14 mouse cellular contexts compared by ENCODE assay signal in the genomic region with DNA sequence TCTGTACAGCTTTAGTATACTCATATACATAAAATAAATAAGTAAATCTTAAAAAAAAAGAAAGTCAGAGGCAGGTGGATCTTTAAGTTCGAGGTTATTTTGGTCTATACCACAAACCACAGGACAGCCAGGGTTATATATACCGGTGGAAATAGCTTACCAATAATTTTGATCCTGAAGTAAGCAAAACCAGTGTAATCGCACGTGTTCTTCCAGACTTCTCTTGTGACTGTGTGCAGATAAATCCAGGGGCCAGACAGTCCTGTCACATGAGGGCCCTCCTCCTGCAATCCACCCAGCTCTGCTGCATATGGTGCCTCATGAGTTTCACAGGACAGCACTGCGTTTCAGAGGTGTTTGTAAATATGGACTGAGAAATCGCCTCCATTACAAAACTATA. TPM values are rescaled to one million over a fixed set of nuclear protein-coding genes. Genes with fewer than 3 reads are reported as not detected.
"Had no signal": no experiment of that assay in that cellular context is flagged by ENCODE, and none has a peak within 500 bp of the region (broad histone marks: within the 10 kb centered on the region; RNA-seq: fewer than 3 reads in every experiment).

No protein-coding gene starts in this region.

- DNase-seq: layer of hippocampus, adult 9-11 months; liver, embryonic 13.5 days; lung, postnatal 36 days; thymus, postnatal 25 days had no signal

- H3K9me3 ChIP-seq: liver, embryonic 13.5 days; midbrain, embryonic 10.5 days; midbrain, embryonic 13.5 days; stomach, embryonic 15.5 days had no signal

- H3K27me3 ChIP-seq: liver, embryonic 13.5 days; stomach, embryonic 15.5 days had no signal

- H3K4me1 ChIP-seq: midbrain, embryonic 13.5 days; stomach, embryonic 15.5 days had no signal

- H3K9ac ChIP-seq: stomach, embryonic 15.5 days had no signal

- H3K27ac ChIP-seq: kidney, postnatal 0 days; layer of hippocampus, adult 2 months; liver, embryonic 13.5 days; midbrain, embryonic 10.5 days; midbrain, embryonic 13.5 days; stomach, embryonic 15.5 days had no signal

RNA-seq across cellular contexts. Expression of a gene that starts 9.6 kb away (rescaled TPM):
- total RNA-seq: liver, adult 2 months; monocyte, adult 5-6 weeks had no signal
- polyA plus RNA-seq: limb, embryonic 11.5 days; liver, adult 2 months; liver, embryonic 13.5 days; liver, embryonic 16.5 days; midbrain, embryonic 10.5 days; neural tube, embryonic 11.5 days had no signal
